Mouse (Mus musculus) limb, embryonic 13.5 days (tissue): ENCODE measurements around the gene Lrg1. TPM values are rescaled to one million over a fixed set of nuclear protein-coding genes. Genes with fewer than 3 reads are reported as not detected.
A peak's percentile ranks its signal among the peaks of the same experiment; 100 is the strongest.
"Not testable (repeated sequence)": the region's sequence is repeated elsewhere in the genome, so short reads cannot be mapped to it uniquely, and the experiment has no call there.

Experiments
- ATAC-seq: fragments of 200-750 bp; cut with Nextera tagmentation; 2 replicates; pipeline ENCODE4 v1.8.0; 2017; ENCODE audit warnings: low read depth, moderate number of reproducible peaks, moderate TSS enrichment; ENCODE audit not compliant: low FRiP score
- H3K27ac ChIP-seq: fragments of 300-500 bp; sonication (generic); 2 replicates; pipeline ENCODE4 v1.5.1; 2015; ENCODE audit warnings: inconsistent platforms, mild to moderate bottlenecking, moderate library complexity
- H3K27me3 ChIP-seq: fragments of 300-500 bp; sonication (generic); 2 replicates; pipeline ENCODE4 v1.6.1; 2015; ENCODE audit warnings: mild to moderate bottlenecking, inconsistent platforms
- H3K36me3 ChIP-seq: fragments of 300-500 bp; sonication (generic); 2 replicates; pipeline ENCODE4 v1.6.1; 2015; ENCODE audit warnings: inconsistent platforms, mild to moderate bottlenecking, moderate library complexity
- H3K4me1 ChIP-seq: fragments of 300-500 bp; sonication (generic); 2 replicates; pipeline ENCODE4 v1.6.1; 2015; ENCODE audit warnings: inconsistent platforms
- H3K4me2 ChIP-seq: fragments of 300-500 bp; sonication (generic); replicated peaks from 2 replicates; pipeline ENCODE4 v1.6.1; 2015; ENCODE audit warnings: inconsistent platforms, mild to moderate bottlenecking, moderate library complexity
- H3K4me3 ChIP-seq: fragments of 300-500 bp; sonication (generic); 2 replicates; pipeline ENCODE4 v1.5.1; 2015; ENCODE audit warnings: moderate library complexity, mild to moderate bottlenecking, inconsistent platforms
- H3K9ac ChIP-seq: fragments of 300-500 bp; sonication (generic); 2 replicates; pipeline ENCODE4 v1.6.1; 2015; ENCODE audit warnings: mild to moderate bottlenecking, inconsistent platforms
- H3K9me3 ChIP-seq: fragments of 300-500 bp; sonication (generic); 2 replicates; pipeline ENCODE4 v1.6.1; 2016; ENCODE audit warnings: inconsistent platforms
- WGBS: fragments of 180-500 bp; shearing (Covaris S2); methylation state at CpG from one replicate; pipeline ENCODE4 v1.1.7; 2015; 5-methylcytosine and 5-hydroxymethylcytosine counted together
- polyA plus RNA-seq: library from polyadenylated mRNA; unstranded; fragments of >200 nt; fragmentation: Nextera tagmentation; extraction: Ambion mirVana; gene quantifications from 2 replicates; pipeline ENCODE4 v1.2.1, GENCODE M21; 2015

The Lrg1 gene
- polyA plus RNA-seq, 1 experiment from 2014 or later = 0.37 TPM

- no peaks in the 10 kb centered on the region for H3K27me3 ChIP-seq
- H3K4me1 ChIP-seq = peaks cover 36% of the 10 kb centered on the region
- H3K36me3 ChIP-seq = peaks cover 19% of the 10 kb centered on the region
- no peaks in the 10 kb centered on the region for H3K9me3 ChIP-seq
- H3K4me2 ChIP-seq = peak within 1 kb of the TSS; percentile 100
- peak; percentile 94 for ATAC-seq
- peak within 1 kb of the TSS; percentile 90 for H3K4me3 ChIP-seq
- H3K27ac ChIP-seq = peak within 1 kb of the TSS; percentile 73; the same call in 1 of the 2 replicates
- H3K9ac ChIP-seq = peak within 1 kb of the TSS; percentile 84
- under 1% methylated on average over 61 of the region's 61 CpGs for WGBS
Observed at GRCm38 (mm10) chr17:56078880-56079795, 42.7 kb downstream of the Lrg1 start, which contains the start of gene Hdgfl2. Hdgfl2 (plus strand) TSS chr17:56079634.

GRCm38 (mm10) chr17:56078361-56078760 lies 43.4 kb downstream of the Lrg1 start:
- Histone ChIP-seq H3K36me3 (peaks cover 14% of the 10 kb centered on the region), H3K4me1 (peaks cover 42% of the 10 kb centered on the region), H3K4me3 (peak overlapping the region; percentile 90), H3K4me2 (peak overlapping the region; percentile 52)
- ATAC-seq, H3K9ac ChIP-seq, H3K9me3 ChIP-seq, H3K27me3 ChIP-seq, H3K27ac ChIP-seq: not testable (repeated sequence)
- WGBS = 65% methylated on average over 9 of the region's 9 CpGs

GRCm38 (mm10) chr17:56077523-56077922 lies 44.3 kb downstream of the Lrg1 start:
- peaks cover 49% of the 10 kb centered on the region for H3K4me1 ChIP-seq
- WGBS = 92% methylated on average over 5 of the region's 5 CpGs
- H3K9ac ChIP-seq = no peak overlapping the region
- no peak overlapping the region for H3K4me2 ChIP-seq
- H3K27me3 ChIP-seq = no peaks in the 10 kb centered on the region
- no peak overlapping the region for H3K4me3 ChIP-seq
- ATAC-seq = no peak
- H3K36me3 ChIP-seq = peaks cover 11% of the 10 kb centered on the region
- H3K9me3 ChIP-seq = no peaks in the 10 kb centered on the region
- no peak overlapping the region for H3K27ac ChIP-seq

GRCm38 (mm10) chr17:56074827-56075208 lies 47.0 kb downstream of the Lrg1 start, which contains the start of gene Ubxn6:
Ubxn6 (minus strand) TSS chr17:56075028.
- WGBS = under 1% methylated on average over 35 of the region's 35 CpGs
- H3K9ac ChIP-seq = peak within 1 kb of the TSS; percentile 83
- no peaks in the 10 kb centered on the region for H3K27me3 ChIP-seq
- H3K4me1 ChIP-seq = peaks cover 25% of the 10 kb centered on the region
- ATAC-seq = peak; percentile 16
- peak within 1 kb of the TSS; percentile 95 for H3K27ac ChIP-seq
- H3K4me2 ChIP-seq = peak within 1 kb of the TSS; percentile 73
- peaks cover 33% of the 10 kb centered on the region for H3K36me3 ChIP-seq
- no peaks in the 10 kb centered on the region for H3K9me3 ChIP-seq
- H3K4me3 ChIP-seq = peak within 1 kb of the TSS; percentile 76

GRCm38 (mm10) chr17:56074097-56074826 lies 47.5 kb downstream of the Lrg1 start:
- H3K27me3 ChIP-seq = no peaks in the 10 kb centered on the region
- peak overlapping the region; percentile 95 for H3K27ac ChIP-seq
- WGBS = 10% methylated on average over 22 of the region's 22 CpGs
- peak overlapping the region; percentile 73 for H3K4me2 ChIP-seq
- no peaks in the 10 kb centered on the region for H3K9me3 ChIP-seq
- peaks cover 38% of the 10 kb centered on the region for H3K36me3 ChIP-seq
- ATAC-seq = peak; percentile 25
- peaks cover 25% of the 10 kb centered on the region for H3K4me1 ChIP-seq
- H3K4me3 ChIP-seq = peak overlapping the region; percentile 76
- peak overlapping the region; percentile 83 for H3K9ac ChIP-seq

- H3K4me1 ChIP-seq = peaks cover 25% of the 10 kb centered on the region
- 95% methylated on average over 5 of the region's 5 CpGs for WGBS
- no peaks in the 10 kb centered on the region for H3K9me3 ChIP-seq
- H3K27ac ChIP-seq = no peak overlapping the region
- H3K4me3 ChIP-seq = no peak overlapping the region
- H3K9ac ChIP-seq = no peak overlapping the region
- no peaks in the 10 kb centered on the region for H3K27me3 ChIP-seq
- H3K36me3 ChIP-seq = peaks cover 59% of the 10 kb centered on the region
- ATAC-seq = no peak
- H3K4me2 ChIP-seq = no peak overlapping the region
Observed at GRCm38 (mm10) chr17:56072243-56072642, 49.6 kb downstream of the Lrg1 start.

- Histone ChIP-seq H3K27me3 (no peaks in the 10 kb centered on the region), H3K4me2 (no peak overlapping the region), H3K4me3 (no peak overlapping the region), H3K9ac (no peak overlapping the region), H3K4me1 (peaks cover 25% of the 10 kb centered on the region), H3K27ac (no peak overlapping the region), H3K36me3 (peaks cover 70% of the 10 kb centered on the region), H3K9me3 (no peaks in the 10 kb centered on the region)
- ATAC-seq = no peak
Observed at GRCm38 (mm10) chr17:56071126-56071525, 50.7 kb downstream of the Lrg1 start.

Other genes with a start within 250 kb of the Lrg1 start
- 11.0 and 11.3 TPM in 2 replicates for gene Zfp119a, start 243.1 kb downstream of the Lrg1 start, polyA plus RNA-seq
- 13.9 and 14.3 TPM in 2 replicates for gene Zfp959, start 229.9 kb downstream of the Lrg1 start, polyA plus RNA-seq
- gene Zfp119b, start 172.5 kb downstream of the Lrg1 start, polyA plus RNA-seq = 7.0 and 7.6 TPM in 2 replicates
- gene Ebi3, start 169.4 kb downstream of the Lrg1 start, polyA plus RNA-seq = 1.3 and 1.4 TPM in 2 replicates
- gene Yju2, start 162.9 kb downstream of the Lrg1 start, polyA plus RNA-seq = 25.5 and 27.8 TPM in 2 replicates
- 50.4 and 50.7 TPM in 2 replicates for gene Shd, start 151.5 kb downstream of the Lrg1 start, polyA plus RNA-seq
- gene Fsd1, start 135.5 kb downstream of the Lrg1 start, polyA plus RNA-seq = 36.4 and 39.2 TPM in 2 replicates
- 8.1 and 9.2 TPM in 2 replicates for gene Stap2, start 116.4 kb downstream of the Lrg1 start, polyA plus RNA-seq
- gene Mpnd, start 116.3 kb downstream of the Lrg1 start, polyA plus RNA-seq = 108 and 109 TPM in 2 replicates
- 190 and 200 TPM in 2 replicates for gene Sh3gl1, start 85.4 kb downstream of the Lrg1 start, polyA plus RNA-seq
- gene Chaf1a, start 81.6 kb downstream of the Lrg1 start, polyA plus RNA-seq = 27.4 and 29.0 TPM in 2 replicates
- gene Ubxn6, start 47.0 kb downstream of the Lrg1 start, polyA plus RNA-seq = 45.3 and 49.4 TPM in 2 replicates
- gene Hdgfl2, start 42.4 kb downstream of the Lrg1 start, polyA plus RNA-seq = 152 and 156 TPM in 2 replicates
- 0.03 and 0.04 TPM in 2 replicates for gene Plin4, start 12.2 kb downstream of the Lrg1 start, polyA plus RNA-seq
- 0.13 TPM in 1 of 2 replicates, not detected in the other for gene Plin5, start 4.4 kb downstream of the Lrg1 start, polyA plus RNA-seq
- 2.5 and 2.6 TPM in 2 replicates for gene Sema6b, start 18.3 kb upstream of the Lrg1 start, polyA plus RNA-seq
- gene Tnfaip8l1, start 40.5 kb upstream of the Lrg1 start, polyA plus RNA-seq = 11.3 and 12.0 TPM in 2 replicates
- 98.6 and 102 TPM in 2 replicates for gene Mydgf, start 61.9 kb upstream of the Lrg1 start, polyA plus RNA-seq
- gene Dpp9, start 96.9 kb upstream of the Lrg1 start, polyA plus RNA-seq = 34.9 and 39.8 TPM in 2 replicates
- gene Fem1a, start 134.8 kb upstream of the Lrg1 start, polyA plus RNA-seq = 12.3 and 13.7 TPM in 2 replicates
- 4.4 and 4.6 TPM in 2 replicates for gene Ticam1, start 154.8 kb upstream of the Lrg1 start, polyA plus RNA-seq
- 78.1 and 80.4 TPM in 2 replicates for gene Plin3, start 170.9 kb upstream of the Lrg1 start, polyA plus RNA-seq
- gene Arrdc5, start 178.3 kb upstream of the Lrg1 start, polyA plus RNA-seq = not detected in 2 replicates
- 136 and 146 TPM in 2 replicates for gene Uhrf1, start 181.3 kb upstream of the Lrg1 start, polyA plus RNA-seq
- gene Kdm4b, start 204.1 kb upstream of the Lrg1 start, polyA plus RNA-seq = 40.1 and 43.2 TPM in 2 replicates